Mouse (Mus musculus) 3134 (cell line): ENCODE results near the gene C1qtnf3.
"Not testable (repeated sequence)": the region's sequence is repeated elsewhere in the genome, so short reads cannot be mapped to it uniquely, and the experiment has no call there.

Experiments
- DNase-seq: peaks from one replicate; pipeline ENCODE4 v3.0.0-alpha.2; 2011; ENCODE audit warnings: low spot score; ENCODE audit not compliant: insufficient read length; ENCODE audit errors: extremely low read depth

C1qtnf3 gene

GRCm38 (mm10) chr15:10956706-10957105, 4.6 kb downstream of the C1qtnf3 start:
- no peak for DNase-seq

- no peak for DNase-seq
Observed at GRCm38 (mm10) chr15:10959277-10960026, 7.3 kb downstream of the C1qtnf3 start.

GRCm38 (mm10) chr15:10960267-10960666, 8.1 kb downstream of the C1qtnf3 start:
- no peak for DNase-seq

- no peak for DNase-seq
Observed at GRCm38 (mm10) chr15:10962601-10963000, 10.5 kb downstream of the C1qtnf3 start.

- DNase-seq: no peak
Observed at GRCm38 (mm10) chr15:10969439-10969838, 17.3 kb downstream of the C1qtnf3 start.

GRCm38 (mm10) chr15:10970777-10971176, 18.6 kb downstream of the C1qtnf3 start:
- no peak for DNase-seq

GRCm38 (mm10) chr15:10977151-10977550, 25.0 kb downstream of the C1qtnf3 start:
- DNase-seq: no peak

- no peak for DNase-seq
Observed at GRCm38 (mm10) chr15:10980712-10981111, 28.6 kb downstream of the C1qtnf3 start.

- DNase-seq: peak; percentile 95
Observed at GRCm38 (mm10) chr15:10981377-10982063, 29.4 kb downstream of the C1qtnf3 start, which contains the start of gene Amacr. TSS of gene Amacr (plus strand) at chr15:10981756.

GRCm38 (mm10) chr15:10982064-10982435, 29.9 kb downstream of the C1qtnf3 start:
- no peak for DNase-seq

GRCm38 (mm10) chr15:10985756-10986155, 33.6 kb downstream of the C1qtnf3 start:
- no peak for DNase-seq

GRCm38 (mm10) chr15:10986477-10986876, 34.3 kb downstream of the C1qtnf3 start:
- not testable (repeated sequence) for DNase-seq

GRCm38 (mm10) chr15:10990411-10990810, 38.3 kb downstream of the C1qtnf3 start:
- DNase-seq: no peak

- DNase-seq: no peak
Observed at GRCm38 (mm10) chr15:10991566-10991965, 39.4 kb downstream of the C1qtnf3 start.

GRCm38 (mm10) chr15:10999832-11000231, 47.7 kb downstream of the C1qtnf3 start:
- DNase-seq: no peak

- DNase-seq: no peak
Observed at GRCm38 (mm10) chr15:11000421-11000820, 48.3 kb downstream of the C1qtnf3 start, which contains the start of gene Slc45a2. TSS of gene Slc45a2 (plus strand) at chr15:11000721.

- DNase-seq: no peak
Observed at GRCm38 (mm10) chr15:11003791-11004190, 51.7 kb downstream of the C1qtnf3 start.

- DNase-seq: no peak
Observed at GRCm38 (mm10) chr15:11004646-11005045, 52.5 kb downstream of the C1qtnf3 start.

- DNase-seq: no peak
Observed at GRCm38 (mm10) chr15:11008756-11009155, 56.6 kb downstream of the C1qtnf3 start.

- no peak for DNase-seq
Observed at GRCm38 (mm10) chr15:11010976-11011548, 58.9 kb downstream of the C1qtnf3 start.

GRCm38 (mm10) chr15:11014931-11015330, 62.8 kb downstream of the C1qtnf3 start:
- no peak for DNase-seq
